Mouse (Mus musculus) E14TG2a.4 (cell line): ENCODE results near the gene Myo9b.
"Not testable (repeated sequence)": the region's sequence is repeated elsewhere in the genome, so short reads cannot be mapped to it uniquely, and the experiment has no call there.

ENCODE experiments used
- H3K27me3 ChIP-seq: 2 replicates; pipeline ENCODE4 v1.6.1; 2014; ENCODE audit warnings: low read length, control low read depth; ENCODE audit not compliant: insufficient read depth
- H3K36me3 ChIP-seq: 2 replicates; pipeline ENCODE4 v1.6.1; 2014; ENCODE audit warnings: low read length, control low read depth; ENCODE audit not compliant: insufficient read depth
- H3K4me1 ChIP-seq: replicated peaks from 2 replicates; pipeline ENCODE4 v1.6.1; 2014; ENCODE audit warnings: low read depth, low read length, control low read depth
- H3K4me3 ChIP-seq: replicated peaks from 2 replicates; pipeline ENCODE4 v1.5.1; 2014; ENCODE audit warnings: mild to moderate bottlenecking, low read length
- H3K9me3 ChIP-seq: 2 replicates; pipeline ENCODE4 v1.6.1; 2014; ENCODE audit warnings: low read length, control low read depth
- CTCF ChIP-seq: conservative IDR thresholded peaks from 2 replicates; pipeline ENCODE4 v1.5.1; 2014; ENCODE audit warnings: low read length
- NANOG ChIP-seq: IDR thresholded peaks from 2 replicates; pipeline ENCODE4 v1.6.1; 2014; ENCODE audit warnings: borderline replicate concordance, low read length, mixed read lengths
- POU5F1 ChIP-seq: IDR thresholded peaks from 2 replicates; pipeline ENCODE4 v1.6.1; 2014; ENCODE audit warnings: low read length, borderline replicate concordance

The Myo9b gene

GRCm38 (mm10) chr8:71271630-71272029, 884 bp upstream of the Myo9b start:
- Histone ChIP-seq H3K36me3 (peaks cover 32% of the 10 kb centered on the region), H3K4me1 (peaks cover 43% of the 10 kb centered on the region), H3K9me3 (no peaks in the 10 kb centered on the region), H3K4me3 (peak overlapping the region; percentile 98), H3K27me3 (no peaks in the 10 kb centered on the region)
- no peak for TF ChIP-seq POU5F1
- TF ChIP-seq CTCF: no peak
- TF ChIP-seq NANOG: no peak

- H3K9me3 ChIP-seq: no peaks in the 10 kb centered on the region
- peak overlapping the region; percentile 98 for H3K4me3 ChIP-seq
- H3K36me3 ChIP-seq: peaks cover 32% of the 10 kb centered on the region
- H3K4me1 ChIP-seq: peaks cover 36% of the 10 kb centered on the region
- TF ChIP-seq NANOG (no peak), CTCF (no peak), POU5F1 (no peak)
- H3K27me3 ChIP-seq: no peaks in the 10 kb centered on the region
These were observed 617 bp downstream of the Myo9b start for GRCm38 (mm10) chr8:71273151-71273510.

GRCm38 (mm10) chr8:71274478-71274877, 2.0 kb downstream of the Myo9b start:
- H3K36me3 ChIP-seq: peaks cover 32% of the 10 kb centered on the region
- H3K4me3 ChIP-seq: 0 out of 2 replicates have a peak overlapping the region, but pooled peaks have one; percentile 98
- peaks cover 30% of the 10 kb centered on the region for H3K4me1 ChIP-seq
- TF ChIP-seq POU5F1 (no peak), CTCF (no peak), NANOG (no peak)
- no peaks in the 10 kb centered on the region for H3K27me3 ChIP-seq
- H3K9me3 ChIP-seq: no peaks in the 10 kb centered on the region

GRCm38 (mm10) chr8:71276166-71276565, 3.7 kb downstream of the Myo9b start:
- peaks cover 25% of the 10 kb centered on the region for H3K4me1 ChIP-seq
- no peak for TF ChIP-seq CTCF
- TF ChIP-seq POU5F1: no peak
- no peak for TF ChIP-seq NANOG
- H3K4me3 ChIP-seq: no peak overlapping the region
- no peaks in the 10 kb centered on the region for H3K27me3 ChIP-seq
- H3K9me3 ChIP-seq: no peaks in the 10 kb centered on the region
- peaks cover 22% of the 10 kb centered on the region for H3K36me3 ChIP-seq

GRCm38 (mm10) chr8:71279409-71279808, 6.9 kb downstream of the Myo9b start:
- H3K27me3 ChIP-seq, H3K9me3 ChIP-seq, H3K4me3 ChIP-seq, H3K4me1 ChIP-seq: not testable (repeated sequence)
- H3K36me3 ChIP-seq: peaks cover 21% of the 10 kb centered on the region

GRCm38 (mm10) chr8:71281731-71282130, 9.2 kb downstream of the Myo9b start:
- H3K27me3 ChIP-seq, H3K9me3 ChIP-seq, H3K4me3 ChIP-seq, H3K36me3 ChIP-seq: not testable (repeated sequence)
- H3K4me1 ChIP-seq: peaks cover 20% of the 10 kb centered on the region

GRCm38 (mm10) chr8:71282621-71283020, 10.1 kb downstream of the Myo9b start:
- H3K4me3 ChIP-seq: no peak overlapping the region
- TF ChIP-seq CTCF (no peak), NANOG (no peak), POU5F1 (no peak)
- H3K4me1 ChIP-seq: peaks cover 20% of the 10 kb centered on the region
- peaks cover 11% of the 10 kb centered on the region; the same call in 1 of the 2 replicates for H3K36me3 ChIP-seq
- H3K9me3 ChIP-seq: no peaks in the 10 kb centered on the region
- no peaks in the 10 kb centered on the region for H3K27me3 ChIP-seq

GRCm38 (mm10) chr8:71286223-71286622, 13.7 kb downstream of the Myo9b start:
- peaks cover 32% of the 10 kb centered on the region for H3K36me3 ChIP-seq
- H3K9me3 ChIP-seq: not testable (repeated sequence)

GRCm38 (mm10) chr8:71288441-71288949, 16.0 kb downstream of the Myo9b start:
- Histone ChIP-seq H3K27me3 (no peaks in the 10 kb centered on the region), H3K36me3 (peaks cover 47% of the 10 kb centered on the region), H3K4me1 (peaks cover 30% of the 10 kb centered on the region), H3K4me3 (no peak overlapping the region), H3K9me3 (no peaks in the 10 kb centered on the region)
- TF ChIP-seq POU5F1: no peak
- TF ChIP-seq CTCF: peak; percentile 54

More at GRCm38 (mm10) chr8:71286223-71286622, 13.7 kb downstream of the Myo9b start:
- peaks cover 34% of the 10 kb centered on the region for H3K4me1 ChIP-seq
- H3K4me3 ChIP-seq, H3K27me3 ChIP-seq: not testable (repeated sequence)
